Comparison of ENCODE assay signal across 8 mouse cellular contexts in the genomic region with DNA sequence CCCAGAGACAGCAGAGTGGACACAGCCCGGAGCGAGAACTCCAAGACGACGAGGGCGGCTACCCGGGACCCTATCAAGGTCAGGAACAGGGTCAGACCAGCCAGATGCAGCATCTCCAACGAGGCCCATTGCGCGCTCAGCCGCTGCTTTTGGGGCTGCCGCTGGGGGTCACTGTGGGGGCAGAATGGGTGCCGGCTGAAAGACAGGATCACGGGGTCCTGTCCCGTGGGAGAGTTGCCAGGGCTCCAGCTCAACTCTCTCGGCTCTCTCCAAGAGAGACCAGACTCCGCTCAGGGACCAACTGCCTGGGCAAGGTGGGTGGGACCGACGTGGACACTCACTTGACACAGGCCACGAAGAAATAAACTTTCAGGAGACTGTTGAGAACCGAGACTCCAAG. TPM values are rescaled to one million over a fixed set of nuclear protein-coding genes. Genes with fewer than 3 reads are reported as not detected.
A peak's percentile ranks its signal among the peaks of the same experiment; 100 is the strongest.
DNase-seq lines count a peak whose midpoint lies in the region; ATAC-seq lines count a peak whose summit lies in the region.

No protein-coding gene starts in this region.

- H3K4me1 ChIP-seq in forebrain, embryonic 16.5 days (replicated peaks; ENCODE audit: control insufficient read depth, insufficient read depth, low read length) = peaks cover 7% of the 10 kb centered on the region
- H3K4me1 ChIP-seq in lung, embryonic 16.5 days (replicated peaks; ENCODE audit: control insufficient read depth, insufficient read depth, low read length) = peaks cover 17% of the 10 kb centered on the region

- no peaks in the 10 kb centered on the region for H3K9me3 ChIP-seq in forebrain, embryonic 16.5 days (ENCODE audit: control insufficient read depth, low read length)
- H3K9me3 ChIP-seq in lung, embryonic 16.5 days (ENCODE audit: control insufficient read depth, low read length) = no peaks in the 10 kb centered on the region

- no peak overlapping the region for H3K9ac ChIP-seq in forebrain, embryonic 16.5 days (replicated peaks; ENCODE audit: low read depth, low read length)
- peak overlapping the region; percentile 58 for H3K9ac ChIP-seq in lung, embryonic 16.5 days (ENCODE audit: low read length)

- WGBS in forebrain, embryonic 16.5 days = 5% methylated on average over 20 of the region's 20 CpGs
- 6% methylated on average over 20 of the region's 20 CpGs for WGBS in lung, embryonic 16.5 days

- 0 out of 2 replicates have a peak, but pooled peaks have one; percentile 16 for ATAC-seq in forebrain, embryonic 16.5 days
- peak; percentile 56 for ATAC-seq in lung, embryonic 16.5 days (ENCODE audit: low read depth)

- peak overlapping the region; percentile 36 for H3K4me2 ChIP-seq in forebrain, embryonic 16.5 days (ENCODE audit: low read length)
- H3K4me2 ChIP-seq in lung, embryonic 16.5 days (ENCODE audit: low read depth, low read length) = peak overlapping the region; percentile 69

- no peak overlapping the region for H3K4me3 ChIP-seq in forebrain, embryonic 16.5 days (replicated peaks; ENCODE audit: low read length)
- peak overlapping the region; percentile 38 for H3K4me3 ChIP-seq in lung, embryonic 16.5 days (ENCODE audit: low read length)

- H3K27me3 ChIP-seq in forebrain, embryonic 16.5 days (replicated peaks; ENCODE audit: control insufficient read depth, insufficient read depth, low read length) = no peaks in the 10 kb centered on the region
- no peaks in the 10 kb centered on the region for H3K27me3 ChIP-seq in lung, embryonic 16.5 days (ENCODE audit: control insufficient read depth, insufficient read depth, low read depth, low read length)

- no peak overlapping the region for H3K27ac ChIP-seq in forebrain, embryonic 16.5 days (ENCODE audit: low read length)
- H3K27ac ChIP-seq in lung, embryonic 16.5 days (ENCODE audit: low read length) = no peak overlapping the region

- peak; percentile 90 for DNase-seq in ES-CJ7 (ENCODE audit: low read depth, low spot score)
- peak; percentile 78 to 87 for DNase-seq in adrenal gland, postnatal 36 days
- peak; percentile 90 for DNase-seq in heart, postnatal 4 days
- peak; percentile 43 to 53 for DNase-seq in layer of hippocampus, adult 8-10 months (ENCODE audit: low spot score in 2 of 2)
- peak; percentile 82 for DNase-seq in ovary, postnatal 36 days (ENCODE audit: low spot score)
- peak; percentile 90 for DNase-seq in thymus, postnatal 4 days

- no peaks in the 10 kb centered on the region for H3K36me3 ChIP-seq in forebrain, embryonic 16.5 days (ENCODE audit: control insufficient read depth, insufficient read depth)
- H3K36me3 ChIP-seq in lung, embryonic 16.5 days (ENCODE audit: control insufficient read depth, insufficient read depth, low read length) = no peaks in the 10 kb centered on the region

RNA-seq across cellular contexts. Expression of gene Tmem82, which starts 1.1 kb away (rescaled TPM):
- total RNA-seq in adrenal gland, postnatal 36 days (2021) = 1 to 10 TPM in 1 of 2 experiments, under 1 TPM in 1; 0.79 to 1.3 TPM
- 0.13 and 0.19 TPM in 2 replicates for polyA plus RNA-seq in forebrain, embryonic 16.5 days (2015; fragmentation: Nextera tagmentation; extraction: Ambion mirVana)
- 1 to 10 TPM; 3.1 to 3.2 TPM for total RNA-seq in heart, postnatal 4 days (2021)
- total RNA-seq in layer of hippocampus, adult 8-10 months (2022) = under 1 TPM; 0.47 to 0.87 (median 0.54) TPM
- 0.99 and 1.1 TPM in 2 replicates for polyA plus RNA-seq in lung, embryonic 16.5 days (2015; fragmentation: Nextera tagmentation; extraction: Ambion mirVana)

RNA-seq across cellular contexts. Expression of gene Slc25a34, which starts 6.3 kb away (rescaled TPM):
- total RNA-seq in adrenal gland, postnatal 36 days (2021) = 1 to 10 TPM; 3.0 to 7.0 TPM
- polyA plus RNA-seq in forebrain, embryonic 16.5 days (2015; fragmentation: Nextera tagmentation; extraction: Ambion mirVana) = 0.08 TPM in 1 of 2 replicates, not detected in the other
- 10 to 100 TPM; 32.5 to 33.6 TPM for total RNA-seq in heart, postnatal 4 days (2021)
- total RNA-seq in layer of hippocampus, adult 8-10 months (2022) = 1 to 10 TPM; 2.9 to 4.5 (median 3.8) TPM
- 0.18 and 0.20 TPM in 2 replicates for polyA plus RNA-seq in lung, embryonic 16.5 days (2015; fragmentation: Nextera tagmentation; extraction: Ambion mirVana)

RNA-seq across cellular contexts. Expression of gene Fblim1, which starts 11.4 kb away (rescaled TPM):
- total RNA-seq in adrenal gland, postnatal 36 days (2021) = 10 to 100 TPM in 1 of 2 experiments, 1 to 10 TPM in 1; 9.5 to 12.9 TPM
- polyA plus RNA-seq in forebrain, embryonic 16.5 days (2015; fragmentation: Nextera tagmentation; extraction: Ambion mirVana) = 18.8 and 27.8 TPM in 2 replicates
- total RNA-seq in heart, postnatal 4 days (2021) = 100 to 1,000 TPM; 122 to 145 TPM
- 1 to 10 TPM in 2 of 4 experiments, under 1 TPM in 2; 0.39 to 4.4 (median 1.9) TPM for total RNA-seq in layer of hippocampus, adult 8-10 months (2022)
- 71.4 and 76.1 TPM in 2 replicates for polyA plus RNA-seq in lung, embryonic 16.5 days (2015; fragmentation: Nextera tagmentation; extraction: Ambion mirVana)

RNA-seq across cellular contexts. Expression of gene Plekhm2, which starts 47.4 kb away (rescaled TPM):
- total RNA-seq in adrenal gland, postnatal 36 days (2021) = 10 to 100 TPM; 46.0 to 65.8 TPM
- polyA plus RNA-seq in forebrain, embryonic 16.5 days (2015; fragmentation: Nextera tagmentation; extraction: Ambion mirVana) = 5.0 and 7.0 TPM in 2 replicates
- 10 to 100 TPM; 57.5 to 64.5 TPM for total RNA-seq in heart, postnatal 4 days (2021)
- 10 to 100 TPM; 89.6 to 98.5 (median 95.2) TPM for total RNA-seq in layer of hippocampus, adult 8-10 months (2022)
- 5.7 and 6.9 TPM in 2 replicates for polyA plus RNA-seq in lung, embryonic 16.5 days (2015; fragmentation: Nextera tagmentation; extraction: Ambion mirVana)

Comparison
In these comparisons a context has a peak if more than half of its experiments do, and no peak if none do; other contexts are left out.
1. RNA of gene Slc25a34, which starts 6.3 kb away (total RNA-seq): 32.5 to 33.6 TPM in heart, postnatal 4 days; 3.0 to 7.0 TPM in adrenal gland, postnatal 36 days and 2.9 to 4.5 TPM in layer of hippocampus, adult 8-10 months; every median in the first group is over 4 times any median in the second.
2. RNA of gene Fblim1, which starts 11.4 kb away (total RNA-seq): 122 to 145 TPM in heart, postnatal 4 days; 9.5 to 12.9 TPM in adrenal gland, postnatal 36 days and 0.39 to 4.4 TPM in layer of hippocampus, adult 8-10 months; every median in the first group is over 4 times any median in the second.
3. Peak in every context shown above with its lines, with median percentiles within 50 percentile points of each other: DNase-seq.